8 mouse cellular contexts compared by ENCODE assay signal in the genomic region with DNA sequence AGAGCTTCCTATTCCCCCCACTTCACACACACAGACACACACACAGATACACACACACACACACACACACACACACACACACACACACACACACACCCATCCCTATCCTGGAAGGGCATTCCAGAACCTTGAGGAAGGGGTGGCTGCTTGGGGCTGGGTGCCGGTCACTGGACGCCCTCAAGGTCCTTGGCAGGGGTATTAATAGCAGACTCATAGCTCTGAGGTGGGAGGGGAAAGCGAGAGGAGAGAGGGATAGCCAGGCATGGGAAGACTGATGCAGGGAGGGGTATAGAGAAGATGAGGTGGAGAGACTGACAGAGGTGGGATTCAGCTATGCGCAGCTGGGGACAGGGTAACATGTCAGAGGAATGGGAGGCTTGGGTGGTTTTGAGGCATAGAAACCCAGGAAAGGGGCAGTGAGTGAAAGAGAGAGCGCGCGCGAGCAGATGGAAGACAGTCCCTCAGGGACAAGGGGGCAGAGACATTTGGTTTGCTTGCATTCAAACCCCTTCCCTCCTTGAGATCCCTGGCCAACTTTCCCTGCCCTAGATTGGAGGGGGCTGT. TPM values are rescaled to one million over a fixed set of nuclear protein-coding genes. Genes with fewer than 3 reads are reported as not detected.
DNase-seq lines count a peak whose midpoint lies in the region; ATAC-seq and TF ChIP-seq lines count a peak whose summit lies in the region.

No protein-coding gene starts in this region.

- no peak overlapping the region for H3K27ac ChIP-seq in gastrocnemius, adult 2 months
- no peak overlapping the region; the same call in 1 of the 2 replicates for H3K27ac ChIP-seq in forebrain, embryonic 15.5 days (replicated peaks)
- H3K27ac ChIP-seq in midbrain, embryonic 10.5 days (replicated peaks): 0 out of 2 replicates have a peak overlapping the region, but pooled peaks have one; percentile 24

- no peak for TF ChIP-seq CTCF in gastrocnemius, adult 2 months (IDR thresholded peaks at IDR 0.05)

- intact Hi-C loops in gastrocnemius, adult 2 months (cut with DNase I): no loop called here

- peak overlapping the region; percentile 58 for H3K4me2 ChIP-seq in forebrain, embryonic 15.5 days (replicated peaks)

- 0 out of 2 replicates have a peak overlapping the region, but pooled peaks have one; percentile 17 for H3K9ac ChIP-seq in forebrain, embryonic 15.5 days (replicated peaks)

- ATAC-seq in forebrain, embryonic 15.5 days (replicated peaks): no peak

- peak; percentile 17 for DNase-seq in gastrocnemius, adult 2 months
- no peak for DNase-seq in gastrocnemius, adult 18-20 months (ENCODE audit: low spot score)
- DNase-seq in adrenal gland, postnatal 36 days: peak; percentile 30 to 36
- no peak for DNase-seq in midbrain, embryonic 10.5 days (ENCODE audit: low spot score)
- DNase-seq in urinary bladder, postnatal 25 days (ENCODE audit: low spot score): no peak
- no peak for DNase-seq in spleen, postnatal 10 days (ENCODE audit: low spot score in 2 of 2)
- DNase-seq in adipocyte (ENCODE audit: low spot score): no peak

- peaks cover 12% of the 10 kb centered on the region; the same call in 1 of the 2 replicates for H3K27me3 ChIP-seq in forebrain, embryonic 15.5 days
- H3K27me3 ChIP-seq in midbrain, embryonic 10.5 days (ENCODE audit: low read depth, poor library complexity, severe bottlenecking): peaks cover 82% of the 10 kb centered on the region

- 20% methylated on average over 8 of the region's 8 CpGs for WGBS in forebrain, embryonic 15.5 days
- WGBS in midbrain, embryonic 10.5 days: 24% methylated on average over 8 of the region's 8 CpGs

- H3K4me1 ChIP-seq in forebrain, embryonic 15.5 days: peaks cover 42% of the 10 kb centered on the region
- peaks cover 63% of the 10 kb centered on the region for H3K4me1 ChIP-seq in midbrain, embryonic 10.5 days

- H3K36me3 ChIP-seq in forebrain, embryonic 15.5 days: no peaks in the 10 kb centered on the region
- peaks cover 4% of the 10 kb centered on the region for H3K36me3 ChIP-seq in midbrain, embryonic 10.5 days

- no peaks in the 10 kb centered on the region for H3K9me3 ChIP-seq in forebrain, embryonic 15.5 days
- no peaks in the 10 kb centered on the region for H3K9me3 ChIP-seq in midbrain, embryonic 10.5 days (replicated peaks)

- H3K4me3 ChIP-seq in gastrocnemius, adult 2 months: no peak overlapping the region
- H3K4me3 ChIP-seq in forebrain, embryonic 15.5 days: peak overlapping the region; percentile 38
- peak overlapping the region; percentile 49 for H3K4me3 ChIP-seq in midbrain, embryonic 10.5 days

RNA-seq across cellular contexts. Expression of gene Kdelr1, which starts 3.4 kb away (rescaled TPM):
- 10 to 100 TPM; 63.2 to 65.6 TPM for total RNA-seq in gastrocnemius, adult 2 months (2021)
- 10 to 100 TPM; 62.0 to 65.6 TPM for total RNA-seq in gastrocnemius, adult 18-20 months (2021)
- 100 to 1,000 TPM; 137 to 140 TPM for total RNA-seq in adrenal gland, postnatal 36 days (2021)
- polyA plus RNA-seq in forebrain, embryonic 15.5 days (2015; fragmentation: Nextera tagmentation; extraction: Ambion mirVana): 33.3 and 38.3 TPM in 2 replicates
- polyA plus RNA-seq in midbrain, embryonic 10.5 days (2016; fragmentation: Nextera tagmentation; extraction: Ambion mirVana): 36.1 and 39.0 TPM in 2 replicates

RNA-seq across cellular contexts. Expression of gene Grin2d, which starts 9.0 kb away (rescaled TPM):
- total RNA-seq in gastrocnemius, adult 2 months (2021): under 1 TPM; 0.13 to 0.14 TPM
- under 1 TPM; 0.11 to 0.17 TPM for total RNA-seq in gastrocnemius, adult 18-20 months (2021)
- 1 to 10 TPM in 1 of 2 experiments, under 1 TPM in 1; 0.63 to 1.2 TPM for total RNA-seq in adrenal gland, postnatal 36 days (2021)
- 0.84 and 0.92 TPM in 2 replicates for polyA plus RNA-seq in forebrain, embryonic 15.5 days (2015; fragmentation: Nextera tagmentation; extraction: Ambion mirVana)
- polyA plus RNA-seq in midbrain, embryonic 10.5 days (2016; fragmentation: Nextera tagmentation; extraction: Ambion mirVana): 0.16 and 0.34 TPM in 2 replicates

RNA-seq across cellular contexts. Expression of gene Syngr4, which starts 27.3 kb away (rescaled TPM):
- total RNA-seq in gastrocnemius, adult 2 months (2021): not detected
- total RNA-seq in gastrocnemius, adult 18-20 months (2021): not detected
- total RNA-seq in adrenal gland, postnatal 36 days (2021): under 1 TPM in 1 of 2 experiments, not detected in 1; 0.36 TPM
- 0.33 TPM in 1 of 2 replicates, not detected in the other for polyA plus RNA-seq in forebrain, embryonic 15.5 days (2015; fragmentation: Nextera tagmentation; extraction: Ambion mirVana)
- 1.5 and 1.7 TPM in 2 replicates for polyA plus RNA-seq in midbrain, embryonic 10.5 days (2016; fragmentation: Nextera tagmentation; extraction: Ambion mirVana)

RNA-seq across cellular contexts. Expression of gene Tmem143, which starts 27.6 kb away (rescaled TPM):
- 10 to 100 TPM; 51.3 to 66.3 TPM for total RNA-seq in gastrocnemius, adult 2 months (2021)
- 10 to 100 TPM; 56.7 to 59.4 TPM for total RNA-seq in gastrocnemius, adult 18-20 months (2021)
- 10 to 100 TPM; 55.1 to 66.5 TPM for total RNA-seq in adrenal gland, postnatal 36 days (2021)
- polyA plus RNA-seq in forebrain, embryonic 15.5 days (2015; fragmentation: Nextera tagmentation; extraction: Ambion mirVana): 4.8 and 5.7 TPM in 2 replicates
- polyA plus RNA-seq in midbrain, embryonic 10.5 days (2016; fragmentation: Nextera tagmentation; extraction: Ambion mirVana): 4.4 and 5.1 TPM in 2 replicates

RNA-seq across cellular contexts. Expression of gene Grwd1, which starts 38.4 kb away (rescaled TPM):
- total RNA-seq in gastrocnemius, adult 2 months (2021): 10 to 100 TPM; 14.6 to 16.0 TPM
- 10 to 100 TPM; 13.4 to 14.3 TPM for total RNA-seq in gastrocnemius, adult 18-20 months (2021)
- total RNA-seq in adrenal gland, postnatal 36 days (2021): 10 to 100 TPM; 27.1 to 36.0 TPM
- polyA plus RNA-seq in forebrain, embryonic 15.5 days (2015; fragmentation: Nextera tagmentation; extraction: Ambion mirVana): 46.8 and 46.9 TPM in 2 replicates
- 95.8 and 119 TPM in 2 replicates for polyA plus RNA-seq in midbrain, embryonic 10.5 days (2016; fragmentation: Nextera tagmentation; extraction: Ambion mirVana)

Comparison
In these comparisons a context has a peak if more than half of its experiments do, and no peak if none do; other contexts are left out.
1. DNase-seq: peak in gastrocnemius, adult 2 months (single experiment) and adrenal gland, postnatal 36 days (2 of 2); none in gastrocnemius, adult 18-20 months (single experiment), midbrain, embryonic 10.5 days (single experiment), urinary bladder, postnatal 25 days (single experiment), spleen, postnatal 10 days (0 of 2) and adipocyte (single experiment).